Mouse (Mus musculus) C3H10T1/2 (cell line): ENCODE measurements around the gene Arid5a. TPM values are rescaled to one million over a fixed set of nuclear protein-coding genes. Genes with fewer than 3 reads are reported as not detected.

Source experiments
- polyA plus RNA-seq, 2 experiments: library from polyadenylated mRNA; unstranded; fragments of >200 nt; fragmentation: generic; extraction: Trizol; gene quantifications; one replicate each; pipeline ENCODE4 v1.2.1; 2012; ENCODE audit warnings: missing spikeins in 2 of 2

Gene Arid5a
- polyA plus RNA-seq = 1 to 10 TPM; 5.5 to 7.4 TPM

DNA sequence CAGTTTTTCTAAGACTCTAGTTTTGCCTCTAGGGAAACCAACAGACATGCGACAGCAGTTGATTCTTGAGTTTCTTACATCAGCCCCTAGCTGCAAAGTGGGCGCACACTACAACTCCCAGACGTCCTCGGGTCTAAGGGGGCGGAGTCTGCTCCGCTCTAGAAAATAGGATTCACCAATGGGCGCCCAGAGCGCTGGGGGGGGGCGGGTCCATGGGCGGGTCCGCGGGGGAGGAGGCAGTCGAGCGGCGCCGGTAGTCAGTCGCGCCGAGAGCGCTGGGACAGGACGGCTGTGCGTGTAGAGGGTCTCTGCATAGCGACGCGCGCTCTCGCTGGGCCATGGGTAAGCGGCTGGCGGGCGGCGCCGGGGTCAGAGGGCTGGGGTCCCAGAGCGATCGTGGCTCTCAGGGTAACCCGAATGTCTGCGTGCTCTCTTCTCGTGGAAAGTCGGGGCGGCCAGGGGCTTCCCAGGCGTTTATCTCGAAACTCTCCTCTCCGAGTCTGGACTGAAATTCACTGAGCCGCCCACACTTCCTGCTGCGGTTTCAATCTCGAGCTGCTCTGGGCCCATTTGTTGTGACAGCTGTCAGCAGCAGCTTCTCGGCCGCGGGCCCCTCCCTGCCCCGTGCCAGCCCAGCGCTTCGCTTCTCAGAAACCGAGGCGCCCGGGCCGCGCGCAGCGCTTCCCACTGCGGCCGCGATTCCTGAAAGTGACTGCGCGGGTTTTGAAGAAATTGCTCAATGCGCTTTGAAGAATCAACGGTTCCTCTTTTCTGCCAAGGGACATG, at the start of gene Arid5a:
TSS of gene Arid5a (plus strand) at position 239 of the 786 bp plus-strand sequence.

DNA sequence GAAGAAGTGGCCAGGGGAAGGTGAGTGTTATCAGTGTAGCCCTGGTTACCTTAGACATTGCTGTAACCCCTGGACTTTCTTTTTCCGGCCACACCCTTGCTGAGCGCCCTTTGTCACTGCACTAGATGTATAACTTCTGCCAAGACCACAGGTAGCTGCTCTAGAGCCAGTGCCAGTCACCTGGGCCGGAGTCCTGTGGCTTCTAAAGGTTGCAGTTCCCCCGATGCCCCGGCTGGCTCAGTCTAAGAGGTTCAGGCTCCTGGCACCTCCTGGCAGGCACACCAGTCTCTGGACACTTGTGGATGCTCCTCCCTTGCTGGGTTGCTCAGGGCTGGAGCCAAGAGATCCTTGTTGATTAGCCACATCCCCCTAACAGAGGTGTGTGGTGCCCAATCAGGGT, 33.1 kb upstream of the Arid5a start, which contains the start of gene Neurl3:
TSS of gene Neurl3 (minus strand) at position 225 of the 400 bp plus-strand sequence.

GRCm38 (mm10) chr1:36368969-36369645, 61.6 kb downstream of the Arid5a start, which contains the start of gene Kansl3:
Kansl3 (minus strand) TSS chr1:36369181.

GRCm38 (mm10) chr1:36371934-36372845, 64.7 kb downstream of the Arid5a start, which contains the start of gene Fer1l5:
Fer1l5 (plus strand) TSS chr1:36372291.

Other genes with a start within 250 kb of the Arid5a start
- gene Hs6st1, start 239.3 kb upstream of the Arid5a start, polyA plus RNA-seq = 10 to 100 TPM in 1 of 2 experiments, 1 to 10 TPM in 1; 4.1 to 10.7 TPM
- 10 to 100 TPM in 1 of 2 experiments, 1 to 10 TPM in 1; 4.7 to 21.0 TPM for gene Uggt1, start 63.0 kb upstream of the Arid5a start, polyA plus RNA-seq
- gene Neurl3, start 33.1 kb upstream of the Arid5a start, polyA plus RNA-seq = under 1 TPM; 0.07 TPM
- gene Kansl3, start 61.4 kb downstream of the Arid5a start, polyA plus RNA-seq = 10 to 100 TPM in 1 of 2 experiments, 1 to 10 TPM in 1; 4.5 to 29.7 TPM
- under 1 TPM; 0.01 to 0.30 TPM for gene Fer1l5, start 64.6 kb downstream of the Arid5a start, polyA plus RNA-seq
- 10 to 100 TPM in 1 of 2 experiments, 1 to 10 TPM in 1; 8.3 to 20.3 TPM for gene Lman2l, start 137.5 kb downstream of the Arid5a start, polyA plus RNA-seq
- gene Cnnm4, start 163.9 kb downstream of the Arid5a start, polyA plus RNA-seq = 1 to 10 TPM in 1 of 2 experiments, under 1 TPM in 1; 0.85 to 3.6 TPM
- 1 to 10 TPM; 2.3 to 6.9 TPM for gene Cnnm3, start 204.1 kb downstream of the Arid5a start, polyA plus RNA-seq
- 1 to 10 TPM in 1 of 2 experiments, under 1 TPM in 1; 0.08 to 3.8 TPM for gene Ankrd23, start 229.2 kb downstream of the Arid5a start, polyA plus RNA-seq
- gene Gm42417, start 231.7 kb downstream of the Arid5a start, polyA plus RNA-seq = not detected
- 10 to 100 TPM in 1 of 2 experiments, 1 to 10 TPM in 1; 9.1 to 10.9 TPM for gene Ankrd39, start 239.7 kb downstream of the Arid5a start, polyA plus RNA-seq